Mouse (Mus musculus) limb, embryonic 10.5 days (tissue): ENCODE measurements around the gene Gper1. TPM values are rescaled to one million over a fixed set of nuclear protein-coding genes. Genes with fewer than 3 reads are reported as not detected.

Source experiments
- DNase-seq: peaks from one replicate; pipeline ENCODE4 v3.0.0-alpha.2; 2017; ENCODE audit warnings: low spot score
- H3K27ac ChIP-seq: fragments of 300-500 bp; sonication (generic); 2 replicates; pipeline ENCODE4 v1.5.1; 2016; ENCODE audit warnings: mild to moderate bottlenecking
- H3K27me3 ChIP-seq: fragments of 300-500 bp; sonication (generic); 2 replicates; pipeline ENCODE4 v1.6.1; 2016; ENCODE audit warnings: low read depth, mild to moderate bottlenecking; ENCODE audit not compliant: poor library complexity, severe bottlenecking
- H3K36me3 ChIP-seq: fragments of 300-500 bp; sonication (generic); 2 replicates; pipeline ENCODE4 v1.6.1; 2016; ENCODE audit warnings: mild to moderate bottlenecking, moderate library complexity
- H3K4me1 ChIP-seq: fragments of 300-500 bp; sonication (generic); 2 replicates; pipeline ENCODE4 v1.6.1; 2016
- H3K4me3 ChIP-seq: fragments of 300-500 bp; sonication (generic); 2 replicates; pipeline ENCODE4 v1.5.1; 2016; ENCODE audit warnings: mild to moderate bottlenecking, moderate library complexity
- H3K9me3 ChIP-seq: fragments of 300-500 bp; sonication (generic); replicated peaks from 2 replicates; pipeline ENCODE4 v1.6.1; 2016; ENCODE audit warnings: mild to moderate bottlenecking
- WGBS: fragments of 180-500 bp; shearing (Covaris S2); methylation state at CpG from one replicate; pipeline ENCODE4 v1.1.7; 2016; 5-methylcytosine and 5-hydroxymethylcytosine counted together
- polyA plus RNA-seq: library from polyadenylated mRNA; unstranded; fragments of >200 nt; fragmentation: Nextera tagmentation; extraction: Ambion mirVana; gene quantifications from 2 replicates; pipeline ENCODE4 v1.2.1, GENCODE M21; 2016

The Gper1 gene
- polyA plus RNA-seq, 1 experiment from 2014 or later: 0.39 TPM

DNA sequence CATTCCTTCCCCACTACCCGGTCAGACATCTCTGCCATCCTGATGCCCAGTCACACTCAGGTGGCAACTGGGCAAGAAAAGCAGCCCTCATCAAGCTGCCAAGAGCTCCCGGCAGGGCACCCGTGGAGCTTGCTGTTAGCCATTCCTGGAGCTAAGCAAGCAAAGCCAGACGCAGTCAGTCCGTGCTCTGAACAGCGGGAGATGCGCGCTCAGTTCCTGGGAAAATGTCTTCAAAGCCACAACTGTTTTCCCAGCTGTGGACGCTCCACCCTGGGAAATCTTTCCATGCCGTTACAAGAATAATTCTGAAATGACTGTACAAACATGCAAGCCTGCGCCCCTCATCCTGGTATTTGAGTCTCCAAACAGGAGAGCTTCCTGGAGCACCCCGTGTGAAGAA, 19.5 kb downstream of the Gper1 start:
- H3K9me3 ChIP-seq: no peaks in the 10 kb centered on the region
- H3K4me3 ChIP-seq: no peak overlapping the region
- H3K27me3 ChIP-seq: no peaks in the 10 kb centered on the region
- no peak for DNase-seq
- 89% methylated on average over 12 of the region's 12 CpGs for WGBS
- peaks cover 4% of the 10 kb centered on the region; the same call in 1 of the 2 replicates for H3K4me1 ChIP-seq
- H3K36me3 ChIP-seq: no peaks in the 10 kb centered on the region
- H3K27ac ChIP-seq: no peak overlapping the region

DNA sequence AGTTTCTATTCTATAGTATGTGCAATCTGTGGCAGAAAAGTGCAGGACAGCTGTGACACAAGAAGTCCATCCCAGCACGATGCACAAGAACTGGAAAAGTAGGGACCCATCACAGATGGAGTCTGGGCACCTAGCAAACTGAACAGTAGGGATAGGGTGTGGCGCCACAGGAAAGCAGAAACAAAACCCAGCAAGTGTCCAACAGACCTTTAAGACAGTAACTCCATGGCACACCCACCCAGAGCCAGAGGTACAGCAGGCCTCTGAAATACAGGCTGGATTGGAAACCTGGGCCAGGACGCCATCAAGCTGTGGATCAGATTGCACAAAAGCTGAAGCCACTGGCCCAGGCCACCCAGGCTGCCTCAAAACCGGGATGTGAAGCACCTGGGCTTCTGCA, 20.0 kb downstream of the Gper1 start:
- Histone ChIP-seq H3K36me3 (no peaks in the 10 kb centered on the region), H3K27me3 (no peaks in the 10 kb centered on the region), H3K27ac (no peak overlapping the region), H3K4me1 (peaks cover 4% of the 10 kb centered on the region; the same call in 1 of the 2 replicates), H3K4me3 (no peak overlapping the region), H3K9me3 (no peaks in the 10 kb centered on the region)
- no peak for DNase-seq
- 76% methylated on average over 4 of the region's 4 CpGs for WGBS

DNA sequence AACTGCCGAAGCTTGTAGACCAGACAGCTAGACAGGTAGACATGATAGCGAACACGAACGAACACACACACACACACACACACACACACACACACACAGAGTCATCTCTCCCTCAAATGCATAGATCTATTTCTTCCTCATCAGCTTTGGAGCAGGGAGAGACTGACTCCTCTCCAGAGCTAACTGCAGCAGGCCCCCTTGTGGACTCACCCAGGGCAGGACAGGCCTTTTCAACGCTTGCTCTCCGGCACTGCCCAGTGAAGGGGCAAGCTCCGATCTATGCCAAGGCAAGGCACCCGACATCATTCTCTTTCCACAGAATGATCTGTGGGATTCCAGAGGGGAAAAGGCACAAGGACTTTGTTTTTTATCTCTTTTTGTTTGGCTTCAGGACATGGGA, 22.3 kb downstream of the Gper1 start:
- Histone ChIP-seq H3K27me3 (no peaks in the 10 kb centered on the region), H3K36me3 (no peaks in the 10 kb centered on the region), H3K9me3 (no peaks in the 10 kb centered on the region), H3K27ac (no peak overlapping the region), H3K4me3 (no peak overlapping the region), H3K4me1 (peaks cover 13% of the 10 kb centered on the region)
- 94% methylated on average over 8 of the region's 8 CpGs for WGBS
- no peak for DNase-seq

DNA sequence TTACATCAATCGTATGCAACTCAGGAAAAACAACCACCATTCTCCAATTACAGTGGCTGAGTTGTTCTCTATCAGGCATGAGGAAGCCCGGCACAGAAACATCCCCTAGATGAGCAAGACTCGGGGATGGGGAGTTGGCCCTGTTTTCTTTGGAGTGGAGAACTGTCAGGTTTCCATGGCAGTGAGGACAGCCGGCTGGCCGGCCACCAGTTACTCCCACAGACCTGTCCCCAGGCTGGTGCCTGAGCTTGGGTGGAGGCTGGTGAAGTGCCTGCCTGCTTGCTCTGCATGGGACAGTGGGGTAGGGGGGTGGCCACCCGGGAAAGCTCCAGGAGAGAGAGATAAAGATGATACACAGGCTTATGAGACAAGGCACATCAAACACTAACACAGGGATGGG, 25.1 kb downstream of the Gper1 start:
- DNase-seq: no peak
- no peak overlapping the region for H3K27ac ChIP-seq
- H3K27me3 ChIP-seq: no peaks in the 10 kb centered on the region
- 83% methylated on average over 6 of the region's 6 CpGs for WGBS
- peaks cover 8% of the 10 kb centered on the region for H3K36me3 ChIP-seq
- no peak overlapping the region for H3K4me3 ChIP-seq
- H3K4me1 ChIP-seq: peaks cover 13% of the 10 kb centered on the region
- H3K9me3 ChIP-seq: no peaks in the 10 kb centered on the region

DNA sequence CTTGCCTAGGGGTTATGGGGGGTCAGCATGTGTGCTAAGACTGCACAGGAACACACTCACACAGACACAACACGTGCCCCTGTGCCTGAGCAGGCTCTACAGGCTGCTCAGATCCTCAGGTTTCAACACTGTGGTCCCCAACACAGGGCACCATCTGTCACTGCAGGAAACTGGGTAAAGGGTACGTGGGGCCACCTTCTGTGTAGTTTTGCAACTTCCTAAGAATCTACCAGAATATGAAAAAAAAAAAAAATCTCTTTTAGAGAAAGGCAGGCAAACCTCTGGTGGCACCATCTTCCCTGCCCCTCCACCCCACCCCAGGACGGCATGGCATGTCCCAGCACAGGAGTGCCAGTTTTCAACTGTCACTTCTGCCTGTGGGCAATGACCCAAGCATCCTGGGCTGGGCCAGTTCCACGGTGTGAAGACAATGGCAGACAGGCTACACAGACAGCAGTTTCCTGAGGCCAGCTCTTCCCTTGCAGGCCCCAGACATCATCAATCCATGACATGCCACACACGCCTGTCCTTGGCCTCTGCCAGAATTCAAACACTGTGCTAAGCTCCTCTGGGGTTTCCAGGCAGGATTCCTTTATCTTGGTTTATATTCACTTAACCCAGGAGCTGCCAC, 26.3 kb downstream of the Gper1 start:
- WGBS: 62% methylated on average over 5 of the region's 5 CpGs
- Histone ChIP-seq H3K4me3 (no peak overlapping the region), H3K4me1 (peaks cover 13% of the 10 kb centered on the region), H3K27me3 (no peaks in the 10 kb centered on the region), H3K36me3 (peaks cover 21% of the 10 kb centered on the region), H3K27ac (peak overlapping the region; percentile 1; the same call in 1 of the 2 replicates), H3K9me3 (no peaks in the 10 kb centered on the region)
- no peak for DNase-seq

DNA sequence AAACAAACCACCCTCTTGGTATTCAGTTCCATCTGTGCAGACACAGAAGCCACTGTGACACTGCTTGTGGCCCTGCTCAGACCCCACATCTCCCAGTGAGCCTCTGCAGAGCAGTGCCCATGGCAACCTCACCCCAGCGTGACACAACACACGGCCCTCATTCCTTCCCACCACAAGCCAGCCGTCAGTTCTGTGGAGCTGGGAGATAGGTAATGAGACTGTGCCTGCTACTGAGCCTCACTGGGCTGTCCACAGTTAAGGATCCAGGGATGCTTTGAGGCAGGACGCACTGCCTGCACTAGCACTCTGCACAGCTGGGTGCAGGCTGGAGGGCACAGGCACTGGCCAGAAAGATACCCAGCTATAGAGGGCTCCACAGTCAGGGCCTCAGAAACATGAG, 27.0 kb downstream of the Gper1 start:
- Histone ChIP-seq H3K27ac (peak overlapping the region; percentile 1; the same call in 1 of the 2 replicates), H3K9me3 (no peaks in the 10 kb centered on the region), H3K4me1 (peaks cover 13% of the 10 kb centered on the region), H3K4me3 (no peak overlapping the region), H3K27me3 (no peaks in the 10 kb centered on the region), H3K36me3 (peaks cover 27% of the 10 kb centered on the region)
- DNase-seq: no peak
- WGBS: 65% methylated on average over 4 of the region's 4 CpGs

DNA sequence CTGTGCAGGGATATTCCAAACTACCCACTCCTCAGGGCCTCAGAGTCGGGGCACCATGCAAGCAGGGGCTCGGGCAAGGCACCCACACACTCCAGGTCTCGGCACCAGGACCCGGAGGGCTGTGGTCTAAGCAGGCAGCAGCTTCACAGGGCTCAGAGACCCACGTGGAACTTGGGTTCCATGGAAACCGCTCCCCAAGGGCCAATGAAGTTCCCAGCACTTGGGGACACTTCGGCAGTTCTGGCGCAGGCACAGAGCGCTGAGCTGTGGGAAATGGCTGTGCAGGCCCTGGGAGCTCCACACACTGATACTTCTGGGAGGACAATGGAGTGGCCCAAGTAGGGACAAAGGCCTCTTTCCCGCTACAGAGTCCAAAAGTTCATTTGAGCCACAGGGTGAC, 30.1 kb downstream of the Gper1 start:
- peaks cover 9% of the 10 kb centered on the region for H3K4me1 ChIP-seq
- H3K27me3 ChIP-seq: no peaks in the 10 kb centered on the region
- H3K9me3 ChIP-seq: no peaks in the 10 kb centered on the region
- DNase-seq: no peak
- H3K4me3 ChIP-seq: no peak overlapping the region
- peaks cover 50% of the 10 kb centered on the region for H3K36me3 ChIP-seq
- H3K27ac ChIP-seq: no peak overlapping the region
- WGBS: 92% methylated on average over 10 of the region's 10 CpGs

DNA sequence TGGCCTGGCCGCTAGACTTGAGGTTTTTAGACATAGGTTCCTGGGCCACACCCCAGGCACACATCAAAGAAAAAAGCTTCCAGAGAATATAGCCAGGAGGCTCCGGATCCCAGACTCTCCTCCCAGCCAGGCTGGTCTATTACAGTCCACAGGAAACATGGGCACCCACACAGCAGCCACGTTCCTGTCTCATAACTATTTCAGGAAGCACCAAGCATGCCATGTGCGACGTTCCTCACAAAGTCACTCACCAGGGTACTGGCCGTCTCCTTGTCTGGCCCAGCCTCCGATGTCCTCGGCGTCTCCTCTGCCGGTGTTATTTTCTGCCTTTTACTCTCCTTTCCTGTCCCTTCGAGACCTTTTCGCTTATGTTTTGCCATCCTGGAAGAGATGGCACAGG, 32.2 kb downstream of the Gper1 start:
- no peak for DNase-seq
- Histone ChIP-seq H3K4me3 (no peak overlapping the region), H3K9me3 (no peaks in the 10 kb centered on the region), H3K36me3 (peaks cover 54% of the 10 kb centered on the region), H3K27ac (no peak overlapping the region), H3K27me3 (no peaks in the 10 kb centered on the region), H3K4me1 (peaks cover 9% of the 10 kb centered on the region)
- WGBS: 95% methylated on average over 12 of the region's 12 CpGs

DNA sequence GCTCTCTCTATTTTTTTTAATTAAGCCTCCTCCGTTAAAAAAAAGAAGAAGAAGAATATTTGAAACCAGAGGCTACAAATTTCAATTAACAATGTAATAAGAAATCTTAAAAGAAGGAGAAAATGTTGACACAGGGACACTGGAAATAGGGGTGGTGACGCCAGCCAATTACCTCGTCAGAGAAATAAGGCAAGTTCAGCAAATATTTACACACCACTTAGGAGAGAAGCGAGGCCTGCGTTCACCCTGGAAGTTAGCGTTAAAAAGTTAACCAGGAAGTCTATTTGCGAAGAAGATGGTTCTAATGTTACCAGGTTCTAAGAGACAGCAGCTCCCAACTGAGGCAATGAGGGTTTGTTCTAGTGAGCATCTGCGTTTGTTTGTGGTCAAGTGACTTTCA, 34.3 kb downstream of the Gper1 start:
- Histone ChIP-seq H3K27me3 (no peaks in the 10 kb centered on the region), H3K36me3 (peaks cover 54% of the 10 kb centered on the region), H3K4me3 (no peak overlapping the region), H3K27ac (no peak overlapping the region), H3K9me3 (no peaks in the 10 kb centered on the region), H3K4me1 (peaks cover 9% of the 10 kb centered on the region)
- WGBS: 94% methylated on average over 8 of the region's 8 CpGs
- no peak for DNase-seq

DNA sequence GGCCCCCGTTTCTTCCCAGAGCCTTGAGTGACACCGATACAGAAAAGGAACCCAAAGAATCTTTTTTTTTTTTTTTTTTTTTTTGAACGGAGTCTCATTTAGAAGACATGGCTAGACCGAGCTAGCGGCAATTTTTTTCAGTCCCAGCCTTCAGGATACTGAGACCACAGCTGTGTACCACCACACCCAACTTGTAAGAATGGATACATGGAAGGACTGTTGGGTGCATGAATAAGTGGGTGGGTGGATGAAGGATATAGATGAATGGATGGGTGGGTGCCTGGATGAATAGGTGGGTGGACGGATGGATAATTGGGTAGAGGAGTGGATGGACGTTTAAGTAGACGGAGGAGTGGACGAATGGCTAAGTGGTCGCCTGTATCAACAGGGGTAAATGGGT, 37.0 kb downstream of the Gper1 start:
- H3K4me1 ChIP-seq: peaks cover 9% of the 10 kb centered on the region
- H3K27me3 ChIP-seq: no peaks in the 10 kb centered on the region
- peak overlapping the region; percentile 80 for H3K4me3 ChIP-seq
- peak overlapping the region; percentile 59 for H3K27ac ChIP-seq
- no peak for DNase-seq
- H3K36me3 ChIP-seq: peaks cover 27% of the 10 kb centered on the region
- 7% methylated on average over 10 of the region's 10 CpGs for WGBS
- no peaks in the 10 kb centered on the region for H3K9me3 ChIP-seq

DNA sequence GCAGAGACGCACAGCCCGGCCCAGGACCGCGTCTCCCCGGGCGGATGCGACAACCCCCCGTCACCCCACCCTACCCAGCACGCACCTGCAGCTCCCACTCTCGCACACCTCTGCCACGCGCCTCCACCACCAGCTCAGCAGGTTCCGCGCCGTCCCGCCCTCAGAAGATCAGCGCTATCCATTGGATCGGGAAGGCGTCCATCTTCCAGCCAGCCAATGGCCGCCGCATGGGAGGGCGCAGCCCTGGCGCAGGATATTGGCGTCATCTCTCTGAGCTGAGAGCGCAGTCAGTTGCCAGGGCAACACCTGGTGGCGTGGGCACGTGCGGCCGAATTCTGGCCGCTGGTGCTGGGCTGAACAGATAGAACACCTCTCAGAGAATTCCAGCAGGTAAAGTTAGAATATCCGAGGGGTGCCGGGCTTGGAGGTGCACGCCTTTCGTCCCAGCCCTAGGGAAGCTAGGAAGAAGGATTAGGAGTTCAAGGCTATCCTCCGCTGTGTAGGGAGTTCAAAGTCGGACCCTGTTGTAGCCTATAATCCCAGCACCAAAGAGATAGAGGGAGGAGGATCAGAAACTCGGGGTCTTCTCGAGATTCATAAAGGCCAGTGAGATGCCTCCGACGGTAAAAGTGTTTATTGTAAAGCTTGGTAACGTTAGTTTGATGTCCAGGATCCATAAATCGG, 37.6 kb downstream of the Gper1 start, which contains the start of gene 3110082I17Rik:
Gene 3110082I17Rik (minus strand): TSS at position 144 of the 684 bp plus-strand sequence.
- 4% methylated on average over 42 of the region's 42 CpGs for WGBS
- Histone ChIP-seq H3K9me3 (no peaks in the 10 kb centered on the region), H3K27me3 (no peaks in the 10 kb centered on the region), H3K4me1 (peaks cover 9% of the 10 kb centered on the region), H3K4me3 (peak within 1 kb of the TSS; percentile 80), H3K27ac (peak within 1 kb of the TSS; percentile 59), H3K36me3 (peaks cover 22% of the 10 kb centered on the region)
- peak; percentile 97 for DNase-seq

DNA sequence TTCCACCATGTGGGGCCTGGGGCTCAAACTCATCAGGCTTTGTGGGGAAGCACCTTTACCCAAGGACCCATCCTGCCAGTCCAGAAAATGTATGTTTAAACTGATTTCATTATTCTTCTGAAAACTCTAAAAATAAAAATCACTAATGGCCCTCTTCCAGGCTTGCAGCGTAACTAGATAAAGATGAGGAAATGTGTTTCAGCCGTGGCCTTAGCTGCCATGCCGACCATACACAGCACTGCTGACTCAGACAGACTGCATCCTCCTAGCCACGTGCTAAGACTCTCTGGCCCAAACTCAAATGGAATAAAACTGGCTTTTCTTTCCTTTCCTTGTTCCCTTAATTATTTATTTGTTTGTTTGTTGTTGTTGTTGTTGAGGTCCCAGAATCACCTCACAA, 41.9 kb downstream of the Gper1 start:
- Histone ChIP-seq H3K4me3 (no peak overlapping the region), H3K36me3 (no peaks in the 10 kb centered on the region), H3K27me3 (no peaks in the 10 kb centered on the region), H3K4me1 (peaks cover 1% of the 10 kb centered on the region; the same call in 1 of the 2 replicates), H3K9me3 (no peaks in the 10 kb centered on the region), H3K27ac (no peak overlapping the region)
- no peak for DNase-seq
- 75% methylated on average over 4 of the region's 4 CpGs for WGBS

DNA sequence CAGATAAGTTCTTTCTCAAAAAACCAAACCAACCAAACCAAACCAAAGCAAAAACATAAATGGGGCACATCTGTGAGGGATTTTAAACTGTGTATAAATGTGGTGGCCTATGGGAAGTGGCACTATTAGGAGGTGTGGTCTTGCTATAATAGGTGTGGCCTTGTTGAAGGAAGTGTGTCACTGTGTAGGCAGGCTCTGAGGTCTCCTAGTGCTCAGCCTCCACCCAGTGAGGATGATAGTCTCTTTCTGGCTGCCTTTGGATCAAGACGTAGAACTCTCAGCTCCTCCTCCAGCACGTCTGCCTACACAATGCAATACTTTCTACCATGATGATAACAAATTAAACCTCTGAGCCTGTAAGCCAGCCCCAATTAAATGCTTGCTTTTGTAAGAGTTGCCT, 43.4 kb downstream of the Gper1 start:
- no peak overlapping the region for H3K4me3 ChIP-seq
- 63% methylated on average over 2 of the region's 2 CpGs for WGBS
- DNase-seq: no peak
- H3K4me1 ChIP-seq: no peaks in the 10 kb centered on the region
- no peaks in the 10 kb centered on the region for H3K27me3 ChIP-seq
- H3K27ac ChIP-seq: no peak overlapping the region
- no peaks in the 10 kb centered on the region for H3K9me3 ChIP-seq
- H3K36me3 ChIP-seq: peaks cover 9% of the 10 kb centered on the region
